Mouse (Mus musculus): ENCODE data around the gene Mlph. TPM values are rescaled to one million over a fixed set of nuclear protein-coding genes. Genes with fewer than 3 reads are reported as not detected.

Mlph gene
- polyA plus RNA-seq (2012; rRNA removed), result 0.40 and 0.89 TPM in 2 replicates

DNA sequence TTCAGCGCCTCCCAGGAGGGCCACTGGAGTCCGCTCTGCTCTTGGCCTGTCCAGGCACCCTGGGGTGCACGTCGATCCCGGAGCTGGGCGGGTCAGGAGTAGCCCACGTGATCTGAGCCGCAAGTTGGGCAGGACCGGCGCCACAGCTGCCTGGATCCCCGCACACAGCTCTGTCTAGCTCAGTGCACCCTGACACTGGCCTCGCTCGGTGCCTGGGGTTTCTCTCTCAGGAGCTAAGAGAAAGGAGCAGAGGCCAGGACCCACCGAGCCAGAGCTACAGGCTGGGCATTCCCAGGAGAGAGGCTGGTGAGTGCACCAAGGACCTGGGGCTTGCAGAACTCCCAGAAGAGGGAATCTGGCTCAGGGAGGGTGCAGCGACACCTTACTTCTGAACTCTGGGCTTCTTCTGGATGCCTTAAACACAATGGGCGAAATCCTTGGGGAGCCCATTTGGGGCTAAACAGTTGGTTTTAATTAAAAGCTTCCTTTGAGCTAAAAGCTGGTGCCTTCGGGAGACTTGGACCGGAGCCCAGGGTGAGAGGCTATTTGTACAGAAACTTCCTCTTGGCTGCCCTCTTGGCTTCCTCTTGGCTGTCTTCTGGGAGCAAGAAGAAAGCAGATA, at the start of gene Mlph:
Gene Mlph, plus strand, starts transcription at position 138 of the 622 bp plus-strand sequence.
- Histone ChIP-seq H3K27me3 (ENCODE audit: control insufficient read depth, insufficient read depth, low read length) (no peaks in the 10 kb centered on the region), H3K4me1 (ENCODE audit: control insufficient read depth, insufficient read depth, insufficient read length) (0 out of 2 replicates have a peak, but pooled peaks cover 2% of the 10 kb centered on the region), H3K36me3 (ENCODE audit: control insufficient read depth, insufficient read depth, low read length) (no peaks in the 10 kb centered on the region), H3K4me3 (ENCODE audit: extremely low read depth, insufficient read depth, insufficient read length) (no peak within 1 kb of the TSS), H3K27ac (ENCODE audit: insufficient read depth, low read length) (no peak within 1 kb of the TSS)
- TF ChIP-seq CTCF (IDR thresholded peaks at IDR 0.05; ENCODE audit: extremely low read depth, insufficient read depth, insufficient read length, insufficient replicate concordance) (no peak), POLR2A (IDR thresholded peaks at IDR 0.05; ENCODE audit: low read depth, low read length) (no peak)
- 12% methylated on average over 18 of the region's 18 CpGs for WGBS
- DNase-seq (ENCODE audit: low read depth in 1 of 2, low spot score in 2 of 2), result no peak

GRCm38 (mm10) chr1:90866734-90867133, 48.2 kb upstream of the Mlph start:
- H3K4me3 ChIP-seq (ENCODE audit: extremely low read depth, insufficient read depth, insufficient read length), result no peak overlapping the region
- TF ChIP-seq POLR2A (IDR thresholded peaks at IDR 0.05; ENCODE audit: low read depth, low read length), result no peak
- TF ChIP-seq CTCF (IDR thresholded peaks at IDR 0.05; ENCODE audit: extremely low read depth, insufficient read depth, insufficient read length, insufficient replicate concordance), result no peak
- DNase-seq (ENCODE audit: low read depth in 1 of 2, low spot score in 2 of 2), result no peak
- no peaks in the 10 kb centered on the region for H3K36me3 ChIP-seq (ENCODE audit: control insufficient read depth, insufficient read depth, low read length)
- H3K27ac ChIP-seq (ENCODE audit: insufficient read depth, low read length), result no peak overlapping the region
- H3K27me3 ChIP-seq (ENCODE audit: control insufficient read depth, insufficient read depth, low read length), result no peaks in the 10 kb centered on the region
- WGBS, result 87% methylated on average over 7 of the region's 7 CpGs
- no peaks in the 10 kb centered on the region for H3K4me1 ChIP-seq (ENCODE audit: control insufficient read depth, insufficient read depth, insufficient read length)

DNA sequence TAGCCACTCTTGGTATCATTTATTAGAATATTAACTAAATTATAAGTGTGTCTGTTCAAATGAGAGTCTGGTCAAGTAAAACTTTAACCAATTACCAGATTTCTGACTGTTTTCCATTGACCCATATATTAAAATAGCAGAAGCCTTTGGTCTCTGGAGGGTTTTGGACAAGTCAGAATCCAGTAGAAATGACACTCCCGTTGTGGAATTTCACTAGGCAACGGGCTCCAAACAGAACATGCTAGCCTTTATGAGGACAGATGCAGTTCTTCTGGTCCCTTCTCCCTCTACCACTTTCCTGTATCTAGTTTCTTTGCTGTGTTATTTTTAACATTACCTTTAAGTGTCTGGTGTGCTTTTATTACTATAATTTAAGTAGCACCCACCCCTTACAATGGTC, 44.3 kb upstream of the Mlph start:
- H3K27me3 ChIP-seq (ENCODE audit: control insufficient read depth, insufficient read depth, low read length), result no peaks in the 10 kb centered on the region
- no peak for TF ChIP-seq POLR2A (IDR thresholded peaks at IDR 0.05; ENCODE audit: low read depth, low read length)
- TF ChIP-seq CTCF (IDR thresholded peaks at IDR 0.05; ENCODE audit: extremely low read depth, insufficient read depth, insufficient read length, insufficient replicate concordance), result no peak
- WGBS, result 86% methylated on average over 2 of the region's 2 CpGs
- no peaks in the 10 kb centered on the region for H3K36me3 ChIP-seq (ENCODE audit: control insufficient read depth, insufficient read depth, low read length)
- H3K27ac ChIP-seq (ENCODE audit: insufficient read depth, low read length), result no peak overlapping the region
- H3K4me3 ChIP-seq (ENCODE audit: extremely low read depth, insufficient read depth, insufficient read length), result no peak overlapping the region
- no peak for DNase-seq (ENCODE audit: low read depth in 1 of 2, low spot score in 2 of 2)
- H3K4me1 ChIP-seq (ENCODE audit: control insufficient read depth, insufficient read depth, insufficient read length), result no peaks in the 10 kb centered on the region

DNA sequence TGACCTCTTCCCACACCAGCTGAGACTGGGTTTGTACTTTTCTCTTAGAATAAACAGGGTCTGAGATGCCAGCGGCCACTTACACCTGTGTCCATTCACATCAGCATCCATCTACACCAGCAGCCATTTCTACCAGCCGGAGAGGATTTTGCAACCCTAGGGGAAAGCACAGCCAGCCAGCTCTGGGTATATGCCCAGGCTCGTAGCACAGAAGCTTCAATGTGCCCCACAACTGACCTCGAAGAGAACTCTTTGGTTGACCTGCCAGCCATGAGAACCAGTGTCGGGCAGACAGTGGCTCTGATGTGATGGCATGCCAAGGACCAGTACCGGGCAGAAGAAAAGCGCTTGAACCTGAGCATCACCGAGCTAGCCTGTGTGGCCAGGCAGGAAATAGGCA, 39.5 kb upstream of the Mlph start:
- Histone ChIP-seq H3K36me3 (ENCODE audit: control insufficient read depth, insufficient read depth, low read length) (no peaks in the 10 kb centered on the region), H3K4me3 (ENCODE audit: extremely low read depth, insufficient read depth, insufficient read length) (no peak overlapping the region), H3K27ac (ENCODE audit: insufficient read depth, low read length) (no peak overlapping the region), H3K27me3 (ENCODE audit: control insufficient read depth, insufficient read depth, low read length) (no peaks in the 10 kb centered on the region), H3K4me1 (ENCODE audit: control insufficient read depth, insufficient read depth, insufficient read length) (no peaks in the 10 kb centered on the region)
- no peak for DNase-seq (ENCODE audit: low read depth in 1 of 2, low spot score in 2 of 2)
- TF ChIP-seq POLR2A (IDR thresholded peaks at IDR 0.05; ENCODE audit: low read depth, low read length) (no peak), CTCF (IDR thresholded peaks at IDR 0.05; ENCODE audit: extremely low read depth, insufficient read depth, insufficient read length, insufficient replicate concordance) (no peak)
- WGBS, result 84% methylated on average over 8 of the region's 8 CpGs

- Histone ChIP-seq H3K4me3 (ENCODE audit: extremely low read depth, insufficient read depth, insufficient read length) (no peak overlapping the region), H3K27ac (ENCODE audit: insufficient read depth, low read length) (no peak overlapping the region), H3K36me3 (ENCODE audit: control insufficient read depth, insufficient read depth, low read length) (no peaks in the 10 kb centered on the region), H3K27me3 (ENCODE audit: control insufficient read depth, insufficient read depth, low read length) (no peaks in the 10 kb centered on the region), H3K4me1 (ENCODE audit: control insufficient read depth, insufficient read depth, insufficient read length) (no peaks in the 10 kb centered on the region)
- WGBS, result 34% methylated on average over 2 of the region's 2 CpGs
- no peak for DNase-seq (ENCODE audit: low read depth in 1 of 2, low spot score in 2 of 2)
- TF ChIP-seq POLR2A (IDR thresholded peaks at IDR 0.05; ENCODE audit: low read depth, low read length) (no peak), CTCF (IDR thresholded peaks at IDR 0.05; ENCODE audit: extremely low read depth, insufficient read depth, insufficient read length, insufficient replicate concordance) (no peak)
These were observed 38.9 kb upstream of the Mlph start for GRCm38 (mm10) chr1:90875961-90876360.

GRCm38 (mm10) chr1:90876486-90877270, 38.2 kb upstream of the Mlph start:
- Histone ChIP-seq H3K4me1 (ENCODE audit: control insufficient read depth, insufficient read depth, insufficient read length) (no peaks in the 10 kb centered on the region), H3K4me3 (ENCODE audit: extremely low read depth, insufficient read depth, insufficient read length) (no peak overlapping the region), H3K27me3 (ENCODE audit: control insufficient read depth, insufficient read depth, low read length) (no peaks in the 10 kb centered on the region), H3K27ac (ENCODE audit: insufficient read depth, low read length) (no peak overlapping the region), H3K36me3 (ENCODE audit: control insufficient read depth, insufficient read depth, low read length) (no peaks in the 10 kb centered on the region)
- TF ChIP-seq CTCF (IDR thresholded peaks at IDR 0.05; ENCODE audit: extremely low read depth, insufficient read depth, insufficient read length, insufficient replicate concordance) (no peak), POLR2A (IDR thresholded peaks at IDR 0.05; ENCODE audit: low read depth, low read length) (no peak)
- WGBS, result 71% methylated on average over 5 of the region's 5 CpGs
- DNase-seq (ENCODE audit: low read depth in 1 of 2, low spot score in 2 of 2), result no peak

Data from spleen, adult 2 months (tissue).